Mouse (Mus musculus): Measurements from ENCODE around the gene Mark4.

GRCm38 (mm10) chr7:19429726-19430125, 28.9 kb downstream of the Mark4 start:
- TF ChIP-seq CTCF (IDR thresholded peaks at IDR 0.05) (no peak), EP300 (IDR thresholded peaks at IDR 0.05) (no peak)

Data from lung, postnatal 0 days (tissue).